Mouse (Mus musculus) CH12.LX (cell line): ENCODE measurements around the gene Hhip. TPM values are rescaled to one million over a fixed set of nuclear protein-coding genes. Genes with fewer than 3 reads are reported as not detected.

ENCODE experiments used
- DNase-seq: peaks from one replicate; pipeline ENCODE4 v3.0.0-alpha.2; 2013; ENCODE audit errors: extremely low read depth
- H3K27ac ChIP-seq: 2 replicates; pipeline ENCODE4 v1.5.1; 2012; ENCODE audit warnings: low read depth, mild to moderate bottlenecking, control low read depth, moderate library complexity; ENCODE audit not compliant: insufficient read depth
- H3K27me3 ChIP-seq: replicated peaks from 2 replicates; pipeline ENCODE3; 2012; ENCODE audit warnings: inconsistent platforms
- H3K36me3 ChIP-seq, 2 experiments: replicated peaks in 1 of 2; 2 replicates each; pipeline versions ENCODE3 to v1.6.1; 2012; ENCODE audit warnings: inconsistent platforms in 1 of 2, low read length in 1 of 2, mild to moderate bottlenecking in 1 of 2, mixed read lengths in 1 of 2, moderate library complexity in 1 of 2; ENCODE audit not compliant: control insufficient read depth in 1 of 2, insufficient read depth in 1 of 2
- H3K4me1 ChIP-seq, 2 experiments: 2 replicates each; pipeline ENCODE4 v1.6.1; 2012; ENCODE audit warnings: inconsistent platforms in 1 of 2, moderate library complexity in 1 of 2; ENCODE audit not compliant: insufficient read depth in 2 of 2, control insufficient read depth in 1 of 2
- H3K4me2 ChIP-seq: 2 replicates; pipeline ENCODE4 v1.6.1; 2012; ENCODE audit warnings: low read depth, mild to moderate bottlenecking, control low read depth; ENCODE audit not compliant: poor library complexity, insufficient read depth, severe bottlenecking
- H3K4me3 ChIP-seq, 3 experiments: fragments of 150-350 bp in 1 of 3; sonication (generic) in 1 of 3; replicated peaks in 1 of 3; 2 replicates each; pipeline versions ENCODE3 to v1.5.1; 2011 to 2012; ENCODE audit warnings: low read depth in 2 of 3, low read length in 2 of 3, mild to moderate bottlenecking in 2 of 3, moderate library complexity in 2 of 3, control low read depth in 1 of 3, improper control_type of control experiment in 1 of 3, inconsistent platforms in 1 of 3, mixed read lengths in 1 of 3; ENCODE audit not compliant: poor library complexity in 1 of 3
- H3K79me2 ChIP-seq: replicated peaks from 2 replicates; pipeline ENCODE4 v1.6.1; 2012; ENCODE audit warnings: mild to moderate bottlenecking, moderate library complexity; ENCODE audit not compliant: control insufficient read depth, poor library complexity, insufficient read depth, severe bottlenecking; ENCODE audit errors: extremely low read depth
- H3K9ac ChIP-seq: 2 replicates; pipeline ENCODE4 v1.6.1; 2012; ENCODE audit warnings: low read depth, mild to moderate bottlenecking, control low read depth, moderate library complexity; ENCODE audit not compliant: insufficient read depth
- H3K9me3 ChIP-seq: replicated peaks from 2 replicates; pipeline ENCODE3; 2012; ENCODE audit warnings: low read length, inconsistent platforms, mixed read lengths
- CHD2 ChIP-seq: IDR thresholded peaks from 2 replicates; pipeline ENCODE4 v1.6.1; 2011; ENCODE audit warnings: low read length, improper control_type of control experiment
- IRF4 ChIP-seq: IDR thresholded peaks from 2 replicates; pipeline ENCODE4 v1.6.1; 2014; ENCODE audit warnings: low read depth, mild to moderate bottlenecking, inconsistent platforms, low read length, improper control_type of control experiment
- JUN ChIP-seq: IDR thresholded peaks from 2 replicates; pipeline ENCODE4 v1.6.1; 2011; ENCODE audit warnings: low read depth, mild to moderate bottlenecking, low read length, improper control_type of control experiment, moderate library complexity; ENCODE audit not compliant: insufficient read depth
- JUND ChIP-seq: conservative IDR thresholded peaks from 2 replicates; pipeline ENCODE4 v1.6.1; 2011; ENCODE audit warnings: low read depth, low read length, improper control_type of control experiment
- KAT2A ChIP-seq: IDR thresholded peaks from 2 replicates; pipeline ENCODE4 v1.6.1; 2012; ENCODE audit warnings: low read length, improper control_type of control experiment, inconsistent platforms; ENCODE audit not compliant: insufficient replicate concordance
- MAFK ChIP-seq: IDR thresholded peaks from 2 replicates; pipeline ENCODE4 v1.6.1; 2011; ENCODE audit warnings: low read length, improper control_type of control experiment; ENCODE audit not compliant: insufficient replicate concordance
- MAZ ChIP-seq: IDR thresholded peaks from 2 replicates; pipeline ENCODE4 v1.6.1; 2012; ENCODE audit warnings: low read depth, mild to moderate bottlenecking, inconsistent platforms, low read length, improper control_type of control experiment, moderate library complexity
- MEF2A ChIP-seq: IDR thresholded peaks from 2 replicates; pipeline ENCODE4 v1.6.1; 2014; ENCODE audit warnings: low read depth, mild to moderate bottlenecking, inconsistent platforms, low read length, improper control_type of control experiment, borderline replicate concordance
- MYC ChIP-seq: IDR thresholded peaks from 2 replicates; pipeline ENCODE4 v1.6.1; 2011; ENCODE audit warnings: low read depth, mild to moderate bottlenecking, improper control_type of control experiment, low read length
- POLR2A ChIP-seq: IDR thresholded peaks from 2 replicates; pipeline ENCODE4 v1.6.1; 2011; ENCODE audit warnings: low read depth, mild to moderate bottlenecking, improper control_type of control experiment, low read length
- RCOR1 ChIP-seq: conservative IDR thresholded peaks from 2 replicates; pipeline ENCODE4 v1.6.1; 2012; ENCODE audit warnings: low read depth, mild to moderate bottlenecking, inconsistent platforms, low read length, improper control_type of control experiment
- SIN3A ChIP-seq: IDR thresholded peaks from 2 replicates; pipeline ENCODE4 v1.6.1; 2012; ENCODE audit warnings: low read length, improper control_type of control experiment, inconsistent platforms
- SMC3 ChIP-seq: IDR thresholded peaks from 2 replicates; pipeline ENCODE4 v1.6.1; 2011; ENCODE audit warnings: low read depth, low read length, improper control_type of control experiment
- TCF12 ChIP-seq: IDR thresholded peaks from 2 replicates; pipeline ENCODE4 v1.6.1; 2014; ENCODE audit warnings: low read depth, mild to moderate bottlenecking, inconsistent platforms, low read length, improper control_type of control experiment
- UBTF ChIP-seq: IDR thresholded peaks from 2 replicates; pipeline ENCODE4 v1.6.1; 2012; ENCODE audit warnings: low read depth, mild to moderate bottlenecking, inconsistent platforms, low read length, improper control_type of control experiment, moderate library complexity
- USF1 ChIP-seq: IDR thresholded peaks from 2 replicates; pipeline ENCODE4 v1.6.1; 2014; ENCODE audit warnings: low read depth, mild to moderate bottlenecking, inconsistent platforms, low read length, improper control_type of control experiment
- USF2 ChIP-seq: conservative IDR thresholded peaks from 2 replicates; pipeline ENCODE4 v1.6.1; 2011; ENCODE audit warnings: low read depth, low read length, improper control_type of control experiment
- ZC3H11A ChIP-seq: IDR thresholded peaks from 2 replicates; pipeline ENCODE4 v1.6.1; 2012; ENCODE audit warnings: low read depth, mild to moderate bottlenecking, inconsistent platforms, low read length, improper control_type of control experiment
- ZKSCAN1 ChIP-seq: IDR thresholded peaks from 2 replicates; pipeline ENCODE4 v1.6.1; 2012; ENCODE audit warnings: low read depth, inconsistent platforms, low read length, improper control_type of control experiment, borderline replicate concordance
- ZMIZ1 ChIP-seq: IDR thresholded peaks from 2 replicates; pipeline ENCODE4 v1.6.1; 2012; ENCODE audit warnings: low read depth, mild to moderate bottlenecking, inconsistent platforms, low read length, improper control_type of control experiment
- dilution Hi-C: fragments of 300-500 bp; cut with MboI; formaldehyde crosslinking; loops from 2 replicates; pipeline ENCODE4 v1.14.3; 2020; ENCODE audit warnings: low sequenced_read_pairs; ENCODE audit not compliant: extremely low pct_unique_long_range_greater_than_20kb, extremely low pct_ligation_motif_present
- in situ Hi-C: fragments of 300-500 bp; cut with MboI; formaldehyde crosslinking; loops from 3 replicates; pipeline ENCODE4 v1.14.3; 2019; ENCODE audit warnings: low sequenced_read_pairs, low pct_ligation_motif_present, low pct_unique_long_range_greater_than_20kb, mixed read lengths
- polyA plus RNA-seq: library from polyadenylated mRNA; unstranded; fragments of >175 nt; gene quantifications from 2 replicates; pipeline ENCODE4 v1.2.1, GENCODE M21; 2012; ENCODE audit warnings: low read depth; ENCODE audit not compliant: insufficient read length
- total RNA-seq, 2 experiments: library from RNA; depleted of rRNA; stranded (reverse); fragments of 300-350 nt in 1 of 2; fragments of >200 nt in 1 of 2; gene quantifications; 2 replicates each; pipeline ENCODE4 v1.2.3; 2012 to 2014

Gene Hhip
- total and polyA plus RNA-seq, 3 experiments, result not detected

- Histone ChIP-seq H3K9me3 (no peaks in the 10 kb centered on the region), H3K36me3 (no peaks in the 10 kb centered on the region), H3K4me1 (peaks cover 0 to 4% of the 10 kb centered on the region in 2 experiments; a peak in 2 of 4 replicates), H3K4me3 (no peak overlapping the region), H3K9ac (no peak overlapping the region), H3K79me2 (no peaks in the 10 kb centered on the region), H3K4me2 (no peak overlapping the region), H3K27me3 (no peaks in the 10 kb centered on the region), H3K27ac (no peak overlapping the region)
- DNase-seq, result no peak
- TF ChIP-seq UBTF (no peak), USF2 (no peak)
- in situ Hi-C loops (no loop called here), dilution Hi-C loops (no loop called here)
These were observed 107.4 kb downstream of the Hhip start for GRCm38 (mm10) chr8:79950376-79950775.

- in situ Hi-C loops, result no loop called here
- TF ChIP-seq JUND (no peak), MAZ (no peak), KAT2A (no peak), TCF12 (no peak), JUN (no peak), ZKSCAN1 (no peak), CHD2 (no peak), POLR2A (no peak), MYC (no peak), USF2 (no peak), USF1 (no peak), ZMIZ1 (no peak), MEF2A (no peak), MAFK (no peak), UBTF (no peak), SMC3 (no peak), SIN3A (no peak), ZC3H11A (no peak), RCOR1 (no peak), IRF4 (no peak)
- H3K27ac ChIP-seq, result no peak overlapping the region
- H3K4me3 ChIP-seq, result no peak overlapping the region
- H3K9ac ChIP-seq, result no peak overlapping the region
- H3K4me2 ChIP-seq, result peak overlapping the region; percentile 9
- H3K4me1 ChIP-seq, result peaks cover 0 to 16% of the 10 kb centered on the region in 2 experiments; a peak in 2 of 4 replicates
- dilution Hi-C loops, result no loop called here
- H3K36me3 ChIP-seq, result no peaks in the 10 kb centered on the region
- peaks cover 2% of the 10 kb centered on the region for H3K9me3 ChIP-seq
- no peaks in the 10 kb centered on the region for H3K79me2 ChIP-seq
- H3K27me3 ChIP-seq, result no peaks in the 10 kb centered on the region
- no peak for DNase-seq
These were observed 112.2 kb downstream of the Hhip start for GRCm38 (mm10) chr8:79945501-79946076.
